Mouse (Mus musculus): ENCODE measurements around the gene Hoxd9.

Gene Hoxd9

DNA sequence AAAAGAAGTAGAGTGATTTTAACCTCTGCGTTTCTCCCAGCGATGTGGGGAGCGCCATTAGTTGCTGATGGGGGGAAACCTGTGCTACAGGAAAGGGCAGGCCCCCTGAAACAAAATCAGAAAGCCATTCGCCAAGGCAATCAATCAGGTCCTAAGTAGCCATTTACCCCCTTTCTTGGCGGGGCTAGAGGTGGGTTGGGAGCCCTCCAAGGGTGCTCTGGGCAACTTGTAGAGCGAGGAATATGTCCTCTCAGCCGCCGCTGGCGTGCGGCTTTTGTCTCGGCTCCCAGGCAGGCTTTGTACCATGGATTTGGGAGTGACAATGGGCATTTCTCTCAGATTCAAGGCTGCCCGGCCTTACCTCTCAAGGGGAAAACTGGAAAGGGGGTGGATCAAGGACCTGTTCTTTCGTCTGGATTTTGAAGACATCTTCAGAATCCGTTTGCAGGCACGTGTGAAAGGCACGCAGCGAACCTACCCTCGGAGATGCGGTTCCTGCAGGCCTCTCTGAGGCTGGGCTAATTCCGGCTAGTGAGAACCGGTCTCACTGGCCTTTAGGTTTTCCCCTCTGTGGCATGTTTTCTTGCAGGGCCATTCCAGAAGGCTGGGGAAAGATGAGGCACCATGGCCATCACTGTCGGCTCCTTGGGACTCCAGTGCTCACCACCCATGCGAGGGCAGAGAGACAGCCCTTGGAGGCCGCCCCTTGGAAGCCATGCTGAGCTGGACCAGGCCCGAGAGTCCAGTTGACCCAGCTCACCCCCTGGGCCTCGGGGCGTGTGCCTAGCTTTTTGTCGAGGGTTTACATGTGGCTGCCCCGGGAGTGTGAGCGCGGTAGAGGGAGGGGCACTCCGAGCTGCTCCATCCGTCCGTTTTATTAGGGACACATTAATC is 838 bp upstream of the Hoxd9 start:
- no peak for DNase-seq (ENCODE audit: low spot score in 2 of 2)

DNA sequence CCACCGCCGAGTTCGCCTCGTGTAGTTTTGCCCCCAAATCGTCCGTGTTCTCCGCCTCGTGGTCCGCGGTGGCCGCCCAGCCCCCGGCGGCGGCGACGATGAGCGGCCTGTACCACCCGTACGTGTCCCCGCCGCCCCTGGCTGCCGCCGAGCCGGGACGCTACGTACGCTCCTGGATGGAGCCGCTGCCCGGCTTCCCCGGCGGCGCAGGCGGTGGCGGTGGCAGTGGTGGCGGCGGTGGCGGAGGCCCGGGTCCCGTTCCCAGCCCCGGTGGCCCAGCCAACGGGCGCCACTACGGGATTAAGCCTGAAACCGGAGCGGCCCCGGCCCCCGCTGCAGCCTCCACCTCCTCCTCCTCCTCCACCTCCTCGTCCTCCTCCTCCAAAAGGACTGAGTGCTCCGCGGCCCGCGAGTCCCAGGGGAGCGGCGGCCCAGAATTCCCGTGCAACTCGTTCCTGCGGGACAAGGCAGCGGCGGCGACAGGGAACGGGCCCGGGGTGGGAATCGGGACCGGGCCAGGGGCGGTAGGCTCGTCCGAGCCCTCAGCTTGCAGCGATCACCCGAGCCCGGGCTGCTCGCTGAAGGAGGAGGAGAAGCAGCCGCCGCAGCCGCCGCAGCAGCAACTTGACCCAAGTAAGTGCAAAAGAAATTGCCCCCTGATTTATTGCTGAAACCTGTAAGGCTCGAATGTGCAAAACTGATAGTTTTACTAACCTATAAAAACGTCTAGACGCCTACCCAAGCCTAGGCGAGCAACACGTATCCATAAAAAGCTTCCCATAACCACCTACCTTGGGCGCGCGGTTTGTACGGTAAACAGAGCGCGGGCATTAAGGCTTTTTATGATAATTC is 900 bp downstream of the Hoxd9 start:
- no peak for DNase-seq (ENCODE audit: low spot score in 2 of 2)

DNA sequence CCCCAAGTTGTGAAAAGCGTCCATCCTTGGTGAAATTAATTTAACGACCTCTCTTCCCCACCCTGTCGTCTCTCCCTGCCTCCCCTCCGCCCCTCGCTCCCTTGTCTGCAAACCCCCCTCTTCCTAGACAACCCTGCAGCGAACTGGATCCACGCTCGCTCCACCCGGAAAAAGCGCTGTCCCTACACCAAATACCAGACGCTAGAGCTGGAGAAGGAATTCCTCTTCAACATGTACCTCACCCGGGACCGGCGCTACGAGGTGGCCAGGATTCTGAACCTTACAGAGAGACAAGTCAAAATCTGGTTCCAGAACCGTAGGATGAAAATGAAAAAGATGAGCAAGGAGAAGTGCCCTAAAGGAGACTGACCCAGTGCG is 1.5 kb downstream of the Hoxd9 start:
- no peak for DNase-seq (ENCODE audit: low spot score in 2 of 2)

DNA sequence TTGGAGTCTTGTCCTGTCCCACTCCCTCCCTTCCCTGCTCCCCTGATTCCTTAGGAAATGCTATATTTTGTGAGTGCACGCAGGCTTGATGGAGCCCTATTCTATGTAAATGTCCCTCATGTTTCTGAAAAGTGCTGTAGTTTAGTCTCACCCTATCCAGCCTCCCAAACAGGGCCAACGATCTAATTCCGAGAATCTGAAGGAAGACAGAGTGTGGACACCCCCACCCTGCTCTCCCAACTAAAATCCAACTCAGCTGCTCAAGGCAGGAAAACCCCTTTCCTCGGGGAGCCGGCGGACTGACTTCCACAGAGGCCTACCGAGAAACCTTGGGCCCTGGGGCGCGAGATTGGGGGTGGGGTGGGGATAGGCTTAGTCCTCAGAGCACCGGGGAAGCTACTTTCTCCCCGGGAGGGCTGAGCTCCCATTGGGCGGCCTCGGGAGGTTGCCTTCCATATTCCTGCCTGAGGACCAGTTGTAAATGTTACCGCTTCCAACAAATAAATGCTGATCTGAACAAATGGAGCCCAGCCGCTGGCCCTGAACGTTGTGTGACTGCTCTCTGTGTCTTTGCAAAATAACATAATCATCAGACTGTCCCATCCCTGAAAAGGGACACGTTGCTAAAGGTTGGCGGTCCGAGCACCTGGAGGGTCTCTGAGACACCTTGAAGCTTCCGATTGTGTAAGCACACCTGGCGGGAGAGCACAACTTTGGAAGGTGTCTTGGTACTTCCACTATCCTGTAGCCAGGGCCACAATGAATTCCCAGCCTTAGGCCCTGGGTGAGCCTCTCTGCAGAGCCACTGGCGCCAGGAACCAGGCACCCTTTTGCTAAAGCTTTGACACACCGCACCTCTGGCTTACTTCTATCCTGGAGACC is 2.4 kb downstream of the Hoxd9 start:
- DNase-seq (ENCODE audit: low spot score in 2 of 2) = no peak

DNA sequence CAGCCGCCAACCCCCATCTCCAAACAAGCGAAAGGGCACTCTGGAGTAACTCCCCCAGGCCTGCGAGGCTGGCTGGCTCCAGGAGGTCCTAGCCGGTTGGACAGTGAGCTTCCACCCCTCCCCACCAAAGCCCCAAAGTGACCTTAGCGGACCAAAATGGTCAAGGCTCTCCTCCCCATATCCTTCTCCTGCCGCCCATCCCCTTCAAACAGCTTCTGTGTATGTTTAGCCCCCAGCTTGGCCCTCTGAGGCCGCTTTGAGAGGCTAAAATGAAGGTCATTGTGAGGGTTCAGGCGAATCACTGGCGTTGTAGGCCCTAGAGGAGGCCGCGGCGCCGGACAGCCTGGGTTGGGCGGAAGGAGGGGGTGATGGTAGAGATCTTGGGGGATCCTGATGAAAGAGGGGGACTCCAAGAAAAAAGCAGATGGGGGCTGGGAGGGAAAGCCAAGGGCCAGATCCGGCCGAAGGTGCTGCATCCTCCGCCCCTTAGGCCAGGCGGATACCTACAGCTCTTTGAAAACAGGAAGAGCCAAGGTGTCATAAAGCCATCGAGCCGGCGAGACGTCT is 3.1 kb downstream of the Hoxd9 start:
- DNase-seq (ENCODE audit: low spot score in 2 of 2) = no peak

- DNase-seq (ENCODE audit: low spot score in 2 of 2) = peak; percentile 42 to 56
These were observed 4.7 kb downstream of the Hoxd9 start for GRCm38 (mm10) chr2:74701949-74702819.

DNA sequence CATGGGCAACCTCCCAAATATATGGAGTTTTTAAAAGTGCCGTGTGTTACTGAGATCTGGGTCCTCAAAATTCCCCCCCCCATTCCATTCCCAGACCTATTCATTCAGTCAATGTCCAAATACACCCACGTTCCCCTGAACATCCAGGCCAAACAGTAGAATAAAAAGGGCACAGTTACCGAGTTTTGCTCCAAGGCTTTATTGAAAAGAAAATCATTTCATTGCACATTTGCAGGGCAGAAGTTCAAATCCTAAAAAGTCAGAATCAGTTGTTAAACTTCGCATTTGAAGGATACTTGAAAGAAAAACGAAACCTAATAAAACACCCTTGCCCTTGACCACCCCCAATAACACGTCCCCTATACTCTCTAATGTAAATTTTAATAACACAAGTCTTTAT is 5.3 kb downstream of the Hoxd9 start:
- no peak for DNase-seq (ENCODE audit: low spot score in 2 of 2)

DNA sequence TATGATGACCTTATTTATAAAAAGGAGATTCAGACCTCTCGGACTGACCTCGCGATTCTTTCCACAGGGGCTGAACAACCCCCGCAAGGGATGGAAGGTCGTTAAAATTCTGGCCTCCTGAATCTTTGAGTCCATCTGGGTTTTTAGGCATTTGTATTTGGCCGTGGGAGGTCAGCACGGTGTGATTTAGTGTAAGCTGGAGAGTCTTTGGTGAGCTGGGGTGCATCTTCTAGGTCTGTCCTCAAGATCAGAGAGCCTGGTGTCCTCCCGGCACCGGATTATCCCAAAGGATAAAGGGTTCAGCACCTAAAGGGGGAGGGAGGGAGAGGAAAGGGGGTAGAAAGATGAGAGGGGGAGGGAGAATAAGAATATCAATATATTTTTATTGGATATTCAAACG is 5.8 kb downstream of the Hoxd9 start:
- no peak for DNase-seq (ENCODE audit: low spot score in 2 of 2)

DNA sequence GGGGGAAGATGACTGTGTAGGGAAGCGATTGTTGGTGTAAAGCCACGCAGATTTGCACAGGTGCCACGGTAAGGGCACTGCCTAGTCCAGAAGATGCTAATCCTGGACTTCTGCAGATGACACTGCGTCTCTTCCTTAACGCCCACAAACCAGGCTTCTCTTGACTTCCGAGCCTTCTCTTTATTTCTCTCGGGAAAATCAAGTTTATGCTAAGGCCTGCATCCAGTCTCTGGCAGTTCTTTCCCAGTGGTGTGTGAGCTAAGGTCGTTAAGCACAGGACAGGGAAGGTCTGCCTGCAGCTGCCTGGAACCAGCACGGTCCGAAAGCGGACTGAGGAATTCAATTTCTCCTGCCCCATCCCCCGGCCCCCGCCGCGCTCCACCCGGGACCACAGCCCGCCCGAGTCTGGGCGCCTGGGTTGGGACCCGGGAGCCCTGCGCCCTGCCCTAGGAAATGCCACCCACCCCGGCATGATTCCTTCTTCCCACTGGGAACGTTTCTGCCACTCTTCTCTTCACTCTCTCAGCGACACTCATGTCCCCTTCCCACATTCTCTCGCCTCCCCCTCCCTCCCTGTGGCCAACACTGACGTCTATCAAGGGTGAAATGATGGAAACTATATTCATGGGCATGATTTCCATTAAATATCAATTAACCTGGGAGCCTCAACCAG is 6.3 kb downstream of the Hoxd9 start:
- DNase-seq (ENCODE audit: low spot score in 2 of 2) = no peak

DNA sequence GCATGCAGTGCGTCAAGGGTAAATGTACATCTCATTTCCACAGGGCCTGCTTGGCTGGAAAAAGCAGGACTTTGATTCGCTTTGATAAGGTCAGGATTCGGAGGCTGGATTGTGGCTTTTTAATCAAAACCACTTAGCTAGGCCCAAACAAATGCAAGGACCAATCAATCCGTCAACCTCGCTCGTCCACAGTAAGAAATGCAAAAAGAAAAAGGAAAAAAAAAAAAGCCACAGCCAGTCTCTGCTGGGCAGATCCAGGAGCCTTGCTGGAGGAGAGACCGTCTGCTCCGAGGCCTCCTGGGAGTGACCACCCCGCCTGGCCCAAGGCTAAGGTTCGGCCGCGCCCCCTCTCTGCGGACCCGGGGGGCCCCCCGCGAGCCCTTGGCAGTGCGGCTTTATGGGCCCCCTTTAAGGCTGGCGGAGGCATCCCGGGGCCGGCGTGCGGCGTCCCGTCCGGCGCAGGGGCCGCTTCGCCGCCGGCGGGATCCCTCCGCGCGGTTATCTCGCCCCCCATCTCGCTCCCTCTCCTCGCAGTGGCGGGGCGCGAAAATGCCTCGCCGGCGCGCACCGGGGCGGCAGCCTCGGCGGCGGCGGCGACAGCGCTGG is 7.0 kb downstream of the Hoxd9 start, which contains the start of gene Hoxd8:
Gene Hoxd8 (plus strand): TSS at position 223 of the 606 bp plus-strand sequence.
- no peak for DNase-seq (ENCODE audit: low spot score in 2 of 2)

DNA sequence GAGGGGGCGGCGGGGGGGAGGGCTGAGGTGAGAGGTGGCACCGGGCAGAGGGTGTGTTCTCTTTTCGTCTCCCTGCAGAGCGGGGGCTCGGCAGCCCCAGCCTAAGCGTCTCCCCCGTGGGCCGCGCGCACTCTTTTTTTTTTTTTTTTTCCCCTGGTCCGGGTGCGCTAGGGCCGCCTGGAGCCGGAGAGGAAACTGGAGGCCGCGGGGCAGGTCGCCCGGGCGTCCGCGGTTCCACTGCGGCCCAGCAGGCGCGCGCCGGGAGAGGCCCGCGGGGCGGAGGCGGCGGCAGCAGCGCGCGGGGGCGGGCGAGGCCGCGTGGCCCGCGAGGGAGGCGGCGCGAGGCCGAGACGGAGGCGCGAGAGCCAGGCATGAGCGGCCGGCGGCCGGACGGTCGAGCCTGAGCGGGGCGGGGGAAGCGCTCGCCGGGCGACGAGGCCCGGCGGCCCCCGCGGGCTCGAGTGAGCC is 7.5 kb downstream of the Hoxd9 start:
- DNase-seq (ENCODE audit: low spot score in 2 of 2) = no peak

DNA sequence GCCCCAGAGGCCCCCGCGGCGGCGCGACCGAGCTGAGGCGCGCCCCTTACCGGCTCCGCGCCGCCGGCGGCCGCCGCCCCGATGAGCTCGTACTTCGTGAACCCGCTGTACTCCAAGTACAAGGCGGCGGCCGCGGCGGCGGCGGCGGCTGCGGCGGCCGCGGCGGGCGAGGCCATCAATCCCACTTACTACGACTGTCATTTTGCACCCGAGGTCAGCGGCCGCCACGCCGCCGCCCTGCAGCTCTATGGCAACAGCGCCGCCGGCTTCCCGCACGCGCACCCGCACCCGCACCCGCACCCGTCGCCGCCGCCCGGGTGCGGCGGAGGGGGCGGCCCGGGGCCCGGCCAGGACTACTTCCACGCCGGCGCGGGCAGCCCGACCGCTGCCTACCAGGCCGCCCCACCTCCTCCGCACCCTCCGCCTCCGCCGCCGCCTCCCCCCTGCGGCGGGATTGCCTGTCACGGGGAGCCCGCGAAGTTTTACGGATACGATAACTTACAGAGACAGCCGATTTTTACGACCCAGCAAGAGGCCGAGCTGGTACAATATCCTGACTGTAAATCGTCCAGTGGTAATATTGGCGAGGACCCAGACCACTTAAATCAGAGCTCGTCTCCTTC is 8.1 kb downstream of the Hoxd9 start:
- DNase-seq (ENCODE audit: low spot score in 2 of 2) = no peak

GRCm38 (mm10) chr2:74706393-74706960 is 8.9 kb downstream of the Hoxd9 start:
- DNase-seq (ENCODE audit: low spot score in 2 of 2) = no peak

DNA sequence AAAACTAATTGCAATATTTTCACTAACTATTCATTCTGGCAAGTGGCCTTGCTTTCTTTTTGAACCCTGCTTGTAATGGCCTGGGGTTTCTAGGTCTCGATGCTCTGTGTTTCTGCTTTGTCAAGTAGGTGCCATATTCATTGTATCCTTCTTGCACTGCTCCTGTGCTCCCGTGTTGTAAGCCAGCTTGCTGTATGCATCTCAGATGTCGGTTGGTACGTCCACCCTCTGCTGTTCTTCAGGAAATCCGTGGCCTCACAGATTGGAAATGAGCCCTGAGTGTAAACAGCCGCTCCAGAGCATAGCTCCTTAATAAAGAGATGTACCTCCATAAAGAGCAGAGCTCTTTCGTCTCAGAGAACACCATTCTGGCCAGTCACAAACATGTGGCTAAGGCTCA is 10.1 kb downstream of the Hoxd9 start:
- no peak for DNase-seq (ENCODE audit: low spot score in 2 of 2)

DNA sequence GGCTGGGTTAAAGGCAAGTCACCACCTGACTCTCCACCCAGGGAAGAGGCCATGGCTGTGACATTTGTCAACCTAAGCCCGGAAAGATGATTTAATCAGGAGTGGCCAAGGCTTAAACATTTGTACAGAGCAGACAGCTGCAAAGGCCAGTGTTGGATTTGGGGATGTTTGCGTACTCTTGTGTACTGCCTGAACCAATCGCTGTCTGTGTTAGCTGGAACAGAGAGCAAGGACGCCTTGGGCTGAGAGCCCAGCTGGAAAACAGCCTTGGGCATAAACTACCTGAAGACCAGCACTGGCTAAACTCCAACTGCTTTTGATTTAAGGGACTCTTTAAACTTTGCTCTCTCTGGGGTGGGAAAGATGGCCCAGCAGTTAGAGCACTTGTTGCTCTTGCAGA is 11.1 kb downstream of the Hoxd9 start:
- no peak for DNase-seq (ENCODE audit: low spot score in 2 of 2)

DNA sequence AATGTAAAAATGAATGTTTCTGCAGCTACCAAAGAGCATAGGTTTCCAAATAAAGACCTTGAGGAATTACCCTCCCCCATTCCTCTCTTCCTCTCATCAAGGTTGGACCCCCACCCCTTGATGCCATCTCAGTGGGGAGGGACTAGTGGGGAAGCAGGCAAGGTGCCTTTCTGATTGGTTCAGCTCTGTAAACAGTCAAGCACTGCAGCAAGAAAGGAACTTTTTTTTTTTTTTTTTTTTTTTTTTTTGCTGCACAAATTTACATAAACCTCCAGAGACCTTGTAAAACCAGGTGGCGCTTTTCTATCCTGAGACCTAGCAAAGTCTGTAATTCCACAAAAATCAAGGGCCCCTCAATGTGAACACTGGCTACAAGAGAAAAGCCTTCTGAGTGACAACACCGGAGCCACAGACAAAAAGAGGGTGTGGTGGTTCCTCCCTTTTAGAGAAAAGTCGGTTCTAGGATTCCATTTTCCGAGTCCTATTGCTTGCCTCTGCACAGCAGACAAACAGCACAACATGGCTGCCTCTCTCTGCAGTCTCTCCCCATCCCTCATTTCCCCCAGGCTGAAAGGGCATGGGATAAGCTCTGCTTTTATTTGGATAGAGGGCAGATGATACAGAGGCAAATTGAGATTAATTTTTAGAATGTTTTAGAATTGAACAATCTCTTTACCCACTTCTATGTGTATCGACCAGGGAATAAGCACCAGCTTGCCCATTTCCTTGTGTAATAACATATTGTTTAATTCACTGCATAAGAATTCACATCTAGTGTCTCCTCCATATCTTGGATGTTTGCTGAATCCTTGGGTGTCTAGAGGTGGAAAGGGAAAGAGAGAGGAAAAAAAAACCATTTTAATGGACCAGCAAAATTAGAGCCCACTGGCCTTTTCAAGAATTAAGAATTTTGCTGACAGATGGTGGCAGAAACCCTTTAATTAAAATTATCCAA is 12.2 kb downstream of the Hoxd9 start:
- DNase-seq (ENCODE audit: low spot score in 2 of 2) = no peak

GRCm38 (mm10) chr2:74710929-74711543 is 13.5 kb downstream of the Hoxd9 start:
- no peak for DNase-seq (ENCODE audit: low spot score in 2 of 2)

Measured in natural killer cell, adult 2 months (primary cell).